Mouse (Mus musculus) kidney, adult 11 months (tissue): ENCODE data around the gene Hist2h2bb.

Source experiments
- DNase-seq: peaks from one replicate; pipeline ENCODE4 v3.0.0; 2022

The Hist2h2bb gene

DNA sequence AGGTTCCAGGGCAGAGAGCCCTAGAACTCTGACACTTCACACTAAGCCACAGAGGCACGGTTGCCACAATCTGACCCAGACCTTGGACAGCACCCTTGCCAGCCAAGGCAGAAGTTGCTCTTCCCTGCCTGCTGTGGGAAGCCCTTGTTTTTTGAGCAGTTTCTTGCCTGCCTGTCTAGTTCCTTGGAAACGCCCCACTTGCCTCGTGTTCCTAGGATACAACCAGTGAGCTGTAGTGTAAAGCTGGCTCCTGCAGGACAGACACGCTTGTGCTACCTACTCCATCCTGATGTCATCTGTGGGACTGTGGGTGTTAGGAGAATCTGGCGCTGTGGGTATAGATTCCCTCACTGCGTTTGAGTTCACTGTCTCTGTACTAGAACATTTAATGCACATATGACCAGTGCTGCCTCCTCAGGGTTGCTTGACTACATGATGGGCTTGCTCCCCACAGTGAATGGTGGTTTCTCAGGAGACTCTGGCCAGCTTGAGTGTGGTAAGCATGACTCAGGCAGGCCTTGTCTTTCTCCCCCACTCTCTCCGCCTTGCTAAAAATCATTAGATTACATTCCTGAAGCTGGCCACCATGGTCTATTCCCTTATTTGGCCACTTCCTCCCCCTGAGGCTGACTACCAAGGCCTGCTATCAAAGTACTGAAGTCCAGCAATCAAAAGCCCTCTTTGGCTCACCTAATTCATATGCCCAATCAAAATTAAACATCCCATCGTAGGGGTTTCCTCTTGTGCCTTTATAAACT, 43.0 kb downstream of the Hist2h2bb start:
- no peak for DNase-seq
